Mouse (Mus musculus) liver, embryonic 14.5 days (tissue): ENCODE results near the gene Tmem63c. TPM values are rescaled to one million over a fixed set of nuclear protein-coding genes. Genes with fewer than 3 reads are reported as not detected.

Experiments used
- ATAC-seq: fragments of 200-750 bp; cut with Nextera tagmentation; 2 replicates; pipeline ENCODE4 v1.8.0; 2017; ENCODE audit warnings: moderate number of reproducible peaks, mild to moderate bottlenecking, moderate library complexity; ENCODE audit not compliant: insufficient read depth
- DNase-seq, 3 experiments: peaks; one replicate each; pipeline ENCODE4 v3.0.0-alpha.2; 2012 to 2013; ENCODE audit warnings: low read depth in 3 of 3, low spot score in 3 of 3
- H3K27ac ChIP-seq: fragments of 300-500 bp; sonication (generic); 2 replicates; pipeline ENCODE4 v1.5.1; 2014; ENCODE audit warnings: moderate library complexity, mild to moderate bottlenecking, control low read depth, inconsistent platforms
- H3K27me3 ChIP-seq: fragments of 300-500 bp; sonication (generic); 2 replicates; pipeline ENCODE4 v1.6.1; 2014; ENCODE audit warnings: mild to moderate bottlenecking, low read length, moderate library complexity; ENCODE audit not compliant: control insufficient read depth, insufficient read depth
- H3K36me3 ChIP-seq: fragments of 300-500 bp; sonication (generic); replicated peaks from 2 replicates; pipeline ENCODE4 v1.6.1; 2014; ENCODE audit warnings: low read depth; ENCODE audit not compliant: control insufficient read depth, insufficient read depth
- H3K4me1 ChIP-seq, 2 experiments: fragments of 200-500 bp in 1 of 2; fragments of 300-500 bp in 1 of 2; sonication (generic) in 1 of 2; replicated peaks; 2 replicates each; pipeline ENCODE4 v1.6.1; 2012 to 2014; ENCODE audit warnings: antibody characterized with exemption in 1 of 2, inconsistent platforms in 1 of 2, low read length in 1 of 2; ENCODE audit not compliant: control insufficient read depth in 2 of 2, insufficient read depth in 2 of 2
- H3K4me2 ChIP-seq: fragments of 300-500 bp; sonication (generic); 2 replicates; pipeline ENCODE4 v1.6.1; 2014; ENCODE audit warnings: low read depth, mild to moderate bottlenecking, control low read depth, moderate library complexity
- H3K4me3 ChIP-seq, 2 experiments: fragments of 200-500 bp in 1 of 2; fragments of 300-500 bp in 1 of 2; sonication (generic) in 1 of 2; 2 replicates each; pipeline ENCODE4 v1.5.1; 2012 to 2014; ENCODE audit warnings: low read depth in 2 of 2, low read length in 2 of 2, mild to moderate bottlenecking in 2 of 2, control low read depth in 1 of 2, inconsistent platforms in 1 of 2, moderate library complexity in 1 of 2; ENCODE audit not compliant: insufficient read depth in 1 of 2
- H3K9ac ChIP-seq: fragments of 300-500 bp; sonication (generic); replicated peaks from 2 replicates; pipeline ENCODE4 v1.6.1; 2014; ENCODE audit warnings: mild to moderate bottlenecking, control low read depth, moderate library complexity
- H3K9me3 ChIP-seq: fragments of 300-500 bp; sonication (generic); 2 replicates; pipeline ENCODE4 v1.6.1; 2016; ENCODE audit warnings: low read length, mixed read lengths; ENCODE audit not compliant: control insufficient read depth
- CTCF ChIP-seq: IDR thresholded peaks from 2 replicates; pipeline ENCODE4 v1.5.1; 2016; ENCODE audit warnings: antibody characterized with exemption, low read depth, control low read depth
- EP300 ChIP-seq: IDR thresholded peaks from 2 replicates; pipeline ENCODE4 v1.6.1; 2016; ENCODE audit warnings: antibody characterized with exemption, low read depth
- WGBS: fragments of 180-500 bp; shearing (Covaris S2); extraction: QIAGEN DNeasy Blood & Tissue Kit; methylation state at CpG from one replicate; pipeline ENCODE4 v1.1.7; 2014; ENCODE audit not compliant: insufficient replicate concordance; 5-methylcytosine and 5-hydroxymethylcytosine counted together
- polyA plus RNA-seq, 2 experiments: library from polyadenylated mRNA; depleted of rRNA in 1 of 2; stranded (reverse) in 1 of 2; unstranded in 1 of 2; fragments of >200 nt; fragmentation: Nextera tagmentation in 1 of 2; extraction: Ambion mirVana in 1 of 2; gene quantifications; 2 replicates each; pipeline versions ENCODE4 v1.2.1 to v1.2.3; 2012 to 2014

Tmem63c gene
- polyA plus RNA-seq, 2 experiments, result not detected

DNA sequence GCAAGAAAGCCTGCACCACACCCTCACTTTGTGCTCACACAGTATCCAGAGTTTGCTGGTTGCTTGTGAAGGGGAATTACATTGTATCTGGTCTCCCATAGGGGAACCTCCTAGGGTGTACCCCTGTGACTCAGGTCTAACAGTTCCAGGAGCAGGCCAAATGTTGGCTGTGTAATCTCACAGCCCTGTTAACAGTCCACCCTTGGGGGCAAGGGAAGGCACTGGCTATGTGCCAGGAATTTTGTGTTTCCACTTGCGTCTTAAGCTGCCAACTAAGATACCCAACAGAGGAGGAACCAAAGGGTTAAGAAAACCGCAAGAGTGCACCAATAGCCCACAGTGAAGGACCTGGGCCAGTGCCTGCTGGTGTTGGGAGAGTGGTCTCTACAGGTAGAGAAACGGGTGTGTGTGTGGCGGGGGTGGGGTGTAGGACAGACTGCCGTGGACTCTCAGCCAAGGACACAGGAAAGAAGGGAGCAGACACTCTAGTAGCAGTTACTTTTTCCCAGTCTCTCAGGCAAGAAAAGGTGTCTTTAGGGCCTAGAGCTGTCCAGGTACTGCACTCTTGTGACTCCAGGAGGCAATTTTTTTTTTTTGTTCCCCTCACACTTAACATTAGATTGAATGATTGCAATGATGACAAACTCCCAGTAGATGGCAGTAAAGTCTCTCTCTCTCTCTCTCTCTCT, 20.8 kb upstream of the Tmem63c start:
- no peaks in the 10 kb centered on the region for H3K4me1 ChIP-seq
- H3K36me3 ChIP-seq, result no peaks in the 10 kb centered on the region
- ATAC-seq (no peak), DNase-seq (no peak)
- H3K27me3 ChIP-seq, result no peaks in the 10 kb centered on the region
- TF ChIP-seq CTCF (peak; percentile 32; the same call in 1 of the 2 replicates), EP300 (no peak)
- H3K4me2 ChIP-seq, result no peak overlapping the region
- H3K27ac ChIP-seq, result no peak overlapping the region
- no peak overlapping the region for H3K9ac ChIP-seq
- no peaks in the 10 kb centered on the region for H3K9me3 ChIP-seq
- H3K4me3 ChIP-seq, result no peak overlapping the region
- 52% methylated on average over 5 of the region's 5 CpGs for WGBS

DNA sequence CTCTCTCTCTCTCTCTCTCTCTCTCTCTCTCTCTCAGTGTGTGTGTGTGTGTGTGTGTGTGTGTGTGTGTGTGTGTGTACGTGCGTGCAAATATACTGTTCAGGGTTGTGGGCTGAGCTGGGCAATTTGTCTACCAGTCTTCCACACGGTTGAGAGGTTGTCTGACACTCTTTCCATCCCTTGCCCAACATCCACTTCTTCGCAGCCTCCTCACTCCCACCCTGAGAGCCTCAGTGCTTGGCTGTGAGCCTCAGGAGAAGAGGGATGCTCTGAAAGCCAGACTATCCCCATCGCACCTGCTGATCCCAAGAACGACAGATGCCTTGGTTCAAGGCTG, 20.3 kb upstream of the Tmem63c start:
- Histone ChIP-seq H3K4me2 (no peak overlapping the region), H3K4me3 (no peak overlapping the region), H3K36me3 (no peaks in the 10 kb centered on the region), H3K9ac (no peak overlapping the region), H3K9me3 (no peaks in the 10 kb centered on the region), H3K27me3 (no peaks in the 10 kb centered on the region), H3K27ac (no peak overlapping the region), H3K4me1 (no peaks in the 10 kb centered on the region)
- DNase-seq (no peak), ATAC-seq (no peak)
- TF ChIP-seq CTCF, result no peak; the same call in 1 of the 2 replicates
- WGBS, result 38% methylated on average over 6 of the region's 6 CpGs

DNA sequence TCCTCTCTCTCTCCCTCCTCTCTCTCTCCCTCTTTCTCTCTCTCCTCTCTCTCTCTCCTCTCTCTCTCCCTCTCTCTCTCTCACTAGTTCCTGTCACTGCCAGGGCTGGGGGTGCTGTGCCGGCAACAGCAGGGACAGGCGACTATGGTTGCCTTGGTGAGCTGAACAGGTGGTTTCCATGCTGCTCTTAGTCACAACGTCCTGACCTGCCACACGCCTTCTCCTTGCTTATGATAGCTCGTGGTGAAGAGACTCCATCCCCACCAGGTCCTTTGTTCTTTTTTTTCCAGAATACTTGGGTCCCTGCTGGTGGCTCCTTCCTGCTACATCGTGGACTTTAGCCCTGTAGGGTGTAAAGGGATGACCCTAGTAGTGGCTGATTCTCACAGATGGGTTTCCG, 18.9 kb upstream of the Tmem63c start:
- DNase-seq, result no peak
- WGBS, result 35% methylated on average over 7 of the region's 7 CpGs
- Histone ChIP-seq H3K4me1 (no peaks in the 10 kb centered on the region), H3K9me3 (no peaks in the 10 kb centered on the region), H3K4me2 (no peak overlapping the region), H3K27ac (no peak overlapping the region), H3K27me3 (no peaks in the 10 kb centered on the region), H3K4me3 (no peak overlapping the region), H3K36me3 (no peaks in the 10 kb centered on the region), H3K9ac (no peak overlapping the region)
- TF ChIP-seq CTCF (no peak), EP300 (no peak)
- no peak for ATAC-seq

DNA sequence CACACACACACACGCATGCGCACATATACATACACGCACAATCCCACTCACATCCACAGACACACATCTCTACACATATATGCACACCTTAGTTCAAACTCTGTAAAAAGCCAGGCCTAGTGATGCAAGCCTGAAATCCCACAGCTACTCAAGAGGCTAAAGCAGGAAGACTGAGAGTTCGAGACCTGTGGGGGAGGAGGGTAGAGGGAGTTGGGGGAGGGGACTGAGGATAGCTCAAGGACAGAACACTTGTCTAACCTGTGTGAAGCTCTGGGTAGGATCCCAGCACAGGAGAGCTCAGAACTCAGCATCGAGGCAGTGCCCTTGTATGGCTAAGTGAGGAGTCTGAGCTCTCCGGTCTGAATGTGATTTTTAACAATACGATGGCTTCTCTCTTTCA, 18.3 kb upstream of the Tmem63c start:
- no peak overlapping the region for H3K9ac ChIP-seq
- no peaks in the 10 kb centered on the region for H3K4me1 ChIP-seq
- no peaks in the 10 kb centered on the region for H3K9me3 ChIP-seq
- H3K4me2 ChIP-seq, result no peak overlapping the region
- no peaks in the 10 kb centered on the region for H3K27me3 ChIP-seq
- no peak overlapping the region for H3K4me3 ChIP-seq
- ATAC-seq (no peak), DNase-seq (no peak)
- no peaks in the 10 kb centered on the region for H3K36me3 ChIP-seq
- TF ChIP-seq CTCF (no peak), EP300 (no peak)
- H3K27ac ChIP-seq, result no peak overlapping the region
- WGBS, result 66% methylated on average over 7 of the region's 7 CpGs

DNA sequence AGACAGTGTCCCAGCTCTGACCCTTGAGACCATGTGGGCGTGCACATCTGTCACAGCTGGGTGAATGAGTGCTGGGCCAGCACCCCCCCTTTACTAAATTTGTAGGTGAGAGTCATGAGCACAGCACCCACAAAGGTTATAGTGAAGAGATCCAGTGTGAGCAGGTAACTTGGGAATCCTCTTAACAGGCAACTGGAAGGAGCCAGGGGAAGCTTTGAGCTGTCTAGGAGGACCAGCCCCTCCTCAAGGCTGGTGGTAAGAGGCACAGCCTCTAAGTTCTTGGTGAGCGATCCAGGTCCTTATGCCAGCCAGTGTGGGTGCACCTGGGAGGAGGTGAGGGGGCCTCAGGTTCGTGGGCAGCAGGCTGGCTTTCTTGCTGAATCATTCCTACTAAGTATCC, 17.5 kb upstream of the Tmem63c start:
- whole genome bisulfite sequencing, result 31% methylated on average over 3 of the region's 3 CpGs
- H3K4me1 ChIP-seq, result no peaks in the 10 kb centered on the region
- no peak for DNase-seq

More for the DNA sequence above, 17.5 kb upstream of the Tmem63c start:
- ATAC-seq, result no peak
- no peak overlapping the region for H3K9ac ChIP-seq
- no peak overlapping the region for H3K4me3 ChIP-seq
- H3K27ac ChIP-seq, result no peak overlapping the region
- no peaks in the 10 kb centered on the region for H3K9me3 ChIP-seq
- TF ChIP-seq EP300, result no peak
- no peak for TF ChIP-seq CTCF
- no peak overlapping the region for H3K4me2 ChIP-seq
- H3K27me3 ChIP-seq, result no peaks in the 10 kb centered on the region
- H3K36me3 ChIP-seq, result no peaks in the 10 kb centered on the region
